Mouse (Mus musculus) telencephalon, adult 2 months (tissue): Measurements from ENCODE around the gene Rps6kc1.

Experiments
- DNase-seq: peaks from one replicate; pipeline ENCODE4 v3.0.0-alpha.2; 2011; ENCODE audit warnings: low read depth, low spot score

Rps6kc1 gene

GRCm38 (mm10) chr1:190763756-190764155 is 147.8 kb downstream of the Rps6kc1 start:
- peak; percentile 24 for DNase-seq

- no peak for DNase-seq
Observed at GRCm38 (mm10) chr1:190761786-190762185, 149.8 kb downstream of the Rps6kc1 start.

- DNase-seq, result no peak
Observed at GRCm38 (mm10) chr1:190757899-190758298, 153.7 kb downstream of the Rps6kc1 start.

GRCm38 (mm10) chr1:190751794-190752570 is 159.6 kb downstream of the Rps6kc1 start:
- DNase-seq, result no peak

GRCm38 (mm10) chr1:190748937-190749336 is 162.6 kb downstream of the Rps6kc1 start:
- no peak for DNase-seq

GRCm38 (mm10) chr1:190741421-190741820 is 170.1 kb downstream of the Rps6kc1 start:
- DNase-seq, result no peak

GRCm38 (mm10) chr1:190732803-190733202 is 178.8 kb downstream of the Rps6kc1 start:
- no peak for DNase-seq

- peak; percentile 11 for DNase-seq
Observed at GRCm38 (mm10) chr1:190729516-190730088, 182.0 kb downstream of the Rps6kc1 start.

GRCm38 (mm10) chr1:190728111-190728651 is 183.4 kb downstream of the Rps6kc1 start:
- DNase-seq, result peak; percentile 26

- DNase-seq, result no peak
Observed at GRCm38 (mm10) chr1:190727385-190727784, 184.2 kb downstream of the Rps6kc1 start.

- no peak for DNase-seq
Observed at GRCm38 (mm10) chr1:190724591-190725380, 186.8 kb downstream of the Rps6kc1 start.

- DNase-seq, result no peak
Observed at GRCm38 (mm10) chr1:190723926-190724430, 187.6 kb downstream of the Rps6kc1 start.

- DNase-seq, result no peak
Observed at GRCm38 (mm10) chr1:190713848-190714247, 197.7 kb downstream of the Rps6kc1 start.

GRCm38 (mm10) chr1:190697576-190697975 is 214.0 kb downstream of the Rps6kc1 start:
- no peak for DNase-seq

GRCm38 (mm10) chr1:190695589-190695988 is 216.0 kb downstream of the Rps6kc1 start:
- DNase-seq, result peak; percentile 29

- no peak for DNase-seq
Observed at GRCm38 (mm10) chr1:190690528-190691262, 220.9 kb downstream of the Rps6kc1 start.

- DNase-seq, result no peak
Observed at GRCm38 (mm10) chr1:190683060-190683459, 228.5 kb downstream of the Rps6kc1 start.

GRCm38 (mm10) chr1:190682021-190682926 is 229.3 kb downstream of the Rps6kc1 start:
- peak; percentile 32 for DNase-seq

- no peak for DNase-seq
Observed at GRCm38 (mm10) chr1:190675455-190675854, 236.1 kb downstream of the Rps6kc1 start.

GRCm38 (mm10) chr1:190669099-190669498 is 242.5 kb downstream of the Rps6kc1 start:
- DNase-seq, result no peak
